Mouse (Mus musculus) testis, adult 2 months (tissue): ENCODE data around the gene Synj2.

Source experiments
- CTCF ChIP-seq: fragments of 200-500 bp; IDR thresholded peaks from 2 replicates; pipeline ENCODE4 v1.5.1; 2012; ENCODE audit warnings: low read depth, mild to moderate bottlenecking, inconsistent platforms, low read length, moderate library complexity; ENCODE audit not compliant: control insufficient read depth, insufficient read depth, insufficient replicate concordance
- POLR2A ChIP-seq: fragments of 200-500 bp; IDR thresholded peaks from 2 replicates; pipeline ENCODE4 v1.6.1; 2012; ENCODE audit warnings: low read depth, mild to moderate bottlenecking, inconsistent platforms, low read length, moderate library complexity; ENCODE audit not compliant: control insufficient read depth

DNA sequence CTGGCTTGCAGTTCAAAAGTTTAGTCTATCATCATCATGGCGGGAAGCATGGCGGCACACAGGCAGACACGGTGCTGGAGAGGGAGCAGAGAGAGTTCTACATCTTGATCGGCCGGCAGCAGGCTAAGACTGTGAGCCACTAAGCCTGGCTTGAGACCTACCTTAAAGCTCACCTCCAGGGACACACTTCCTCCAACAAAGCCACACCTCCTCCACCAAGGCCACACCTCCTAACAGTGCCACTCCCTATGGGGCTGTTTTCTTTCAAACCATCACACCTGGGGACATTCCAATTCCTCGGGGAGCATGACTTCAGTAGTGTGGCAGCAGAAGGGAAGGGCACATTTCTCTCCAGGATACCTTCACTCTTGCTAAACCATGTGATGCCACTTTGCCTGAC lies 27.5 kb downstream of the Synj2 start:
- no peak for TF ChIP-seq CTCF
- TF ChIP-seq POLR2A = no peak
